Mouse (Mus musculus): ENCODE results near the gene Hinfp.

DNA sequence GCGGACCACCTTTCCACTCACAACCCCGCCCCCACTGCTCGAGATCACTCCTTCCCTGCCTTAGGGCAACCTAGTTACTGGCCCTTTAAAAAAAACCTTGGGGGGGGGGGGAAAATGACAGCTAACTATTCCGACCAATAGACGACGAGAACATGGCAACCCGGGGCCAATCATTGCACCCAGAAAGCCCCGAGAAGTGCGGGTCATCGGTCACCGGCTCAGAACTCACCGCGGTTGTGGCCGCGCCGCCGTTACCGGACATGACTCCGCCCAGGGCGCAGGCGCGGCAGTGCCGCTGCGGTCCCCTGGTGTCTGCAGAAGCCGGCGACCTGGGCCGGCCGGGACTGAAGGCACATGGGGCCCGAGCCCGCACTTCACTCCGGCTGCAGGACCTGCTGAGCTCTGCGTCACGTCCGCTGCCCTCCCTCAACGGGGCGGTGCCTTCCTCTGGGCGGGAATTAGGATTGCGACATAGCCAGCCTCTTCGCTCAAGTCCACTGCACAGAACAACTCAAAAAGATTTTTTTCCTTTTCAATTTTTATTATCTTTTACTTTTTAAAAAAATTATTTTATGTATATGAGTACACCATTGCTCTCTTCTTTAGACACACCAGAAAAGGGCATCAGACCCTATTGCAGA lies 38.4 kb upstream of the Hinfp start, which contains the start of gene Hmbs:
- TF ChIP-seq POLR2A (IDR thresholded peaks at IDR 0.05; ENCODE audit: insufficient read length, low read depth) (peak; percentile 71), USF1 (IDR thresholded peaks at IDR 0.05; ENCODE audit: low read depth) (no peak), MYOG (IDR thresholded peaks at IDR 0.05; ENCODE audit: control insufficient read depth in 1 of 3, insufficient read depth in 1 of 3, insufficient read length in 2 of 3, low read depth in 2 of 3) (no peak), TCF12 (IDR thresholded peaks at IDR 0.05; ENCODE audit: insufficient read depth, poor library complexity, severe bottlenecking) (no peak), POLR2AphosphoS2 (IDR thresholded peaks at IDR 0.05; ENCODE audit: insufficient read length, low read depth) (peak; percentile 85), SRF (IDR thresholded peaks at IDR 0.05; ENCODE audit: control insufficient read depth, insufficient read length, low read depth) (no peak), CEBPB (IDR thresholded peaks at IDR 0.05; ENCODE audit: insufficient read depth, poor library complexity, severe bottlenecking) (peak; percentile 99), E2F4 (IDR thresholded peaks at IDR 0.05; ENCODE audit: insufficient read depth) (peak; percentile 96), MAX (IDR thresholded peaks at IDR 0.05; ENCODE audit: low read depth) (no peak), REST (IDR thresholded peaks at IDR 0.05; ENCODE audit: insufficient read depth, insufficient read length) (no peak), MYOD1 (IDR thresholded peaks at IDR 0.05; ENCODE audit: control insufficient read depth in 1 of 3, insufficient read length in 2 of 3, low read depth in 2 of 3) (no peak), TCF3 (IDR thresholded peaks at IDR 0.05; ENCODE audit: insufficient read length, low read depth) (no peak)

All from myocyte (in vitro differentiated cells).